Mouse (Mus musculus): ENCODE measurements around the gene Bik. TPM values are rescaled to one million over a fixed set of nuclear protein-coding genes. Genes with fewer than 3 reads are reported as not detected.

Gene Bik
- total and polyA plus RNA-seq, 3 experiments = 0.50 TPM; not detected in 2

DNA sequence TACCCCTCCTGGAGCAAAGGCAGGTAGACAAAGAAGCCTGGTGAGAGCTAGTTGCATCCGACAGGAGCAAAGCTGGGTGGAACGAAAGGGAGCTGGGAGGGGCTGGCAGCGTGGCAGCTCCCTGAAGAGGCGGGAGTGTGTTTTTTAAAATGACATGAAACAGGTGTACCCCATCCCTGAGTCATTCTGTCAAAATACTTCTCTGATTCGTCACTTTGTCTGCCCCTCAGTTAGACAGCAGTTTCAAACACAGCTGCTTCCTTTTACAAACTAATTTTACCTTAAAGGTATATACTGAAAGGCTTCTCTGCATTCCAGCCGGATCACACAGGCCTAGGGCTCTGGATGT lies 32.1 kb upstream of the Bik start:
- no peak overlapping the region for H3K27ac ChIP-seq (ENCODE audit: insufficient read depth, low read depth)
- H3K36me3 ChIP-seq (replicated peaks in 1 of 2; ENCODE audit: control insufficient read depth in 1 of 2, insufficient read depth in 1 of 2, low read length in 1 of 2) = peaks cover 23 to 76% of the 10 kb centered on the region in 2 experiments
- H3K4me3 ChIP-seq (replicated peaks in 1 of 3; ENCODE audit: low read depth in 2 of 3, low read length in 2 of 3, poor library complexity in 1 of 3) = no peak overlapping the region
- H3K79me2 ChIP-seq (replicated peaks; ENCODE audit: control insufficient read depth, extremely low read depth, insufficient read depth, poor library complexity, severe bottlenecking) = no peaks in the 10 kb centered on the region
- in situ Hi-C loops (cut with MboI; ENCODE audit: low pct_ligation_motif_present, low pct_unique_long_range_greater_than_20kb, low sequenced_read_pairs) (no loop called here), dilution Hi-C loops (cut with MboI; ENCODE audit: extremely low pct_ligation_motif_present, extremely low pct_unique_long_range_greater_than_20kb, low sequenced_read_pairs) (no loop called here)
- TF ChIP-seq MAX (IDR thresholded peaks at IDR 0.05; ENCODE audit: low read length) (no peak), RAD21 (IDR thresholded peaks at IDR 0.05; ENCODE audit: low read depth, low read length) (no peak), IRF4 (IDR thresholded peaks at IDR 0.05; ENCODE audit: low read depth, low read length) (no peak), RCOR1 (conservative IDR thresholded peaks at IDR 0.05; ENCODE audit: low read depth, low read length) (no peak), TCF12 (IDR thresholded peaks at IDR 0.05; ENCODE audit: low read depth, low read length) (no peak), MEF2A (IDR thresholded peaks at IDR 0.05; ENCODE audit: borderline replicate concordance, low read depth, low read length) (no peak), ZMIZ1 (IDR thresholded peaks at IDR 0.05; ENCODE audit: low read depth, low read length) (no peak), ELF1 (IDR thresholded peaks at IDR 0.05; ENCODE audit: low read depth, low read length) (no peak), KAT2A (IDR thresholded peaks at IDR 0.05; ENCODE audit: insufficient replicate concordance, low read length) (no peak), MAZ (IDR thresholded peaks at IDR 0.05; ENCODE audit: low read depth, low read length) (no peak), PAX5 (IDR thresholded peaks at IDR 0.05; ENCODE audit: low read length) (no peak)
- H3K4me1 ChIP-seq (ENCODE audit: control insufficient read depth in 1 of 2, insufficient read depth in 2 of 2) = peaks cover 0 to 14% of the 10 kb centered on the region in 2 experiments; a peak in 1 of 4 replicates
- no peaks in the 10 kb centered on the region for H3K27me3 ChIP-seq (replicated peaks)
- H3K4me2 ChIP-seq (ENCODE audit: insufficient read depth, low read depth, poor library complexity, severe bottlenecking) = no peak overlapping the region
- DNase-seq (ENCODE audit: extremely low read depth) = no peak
- H3K9me3 ChIP-seq (replicated peaks; ENCODE audit: low read length) = no peaks in the 10 kb centered on the region
- no peak overlapping the region for H3K9ac ChIP-seq (ENCODE audit: insufficient read depth, low read depth)

- Histone ChIP-seq H3K4me3 (replicated peaks in 1 of 3; ENCODE audit: low read depth in 2 of 3, low read length in 2 of 3, poor library complexity in 1 of 3) (no peak overlapping the region), H3K4me1 (ENCODE audit: control insufficient read depth in 1 of 2, insufficient read depth in 2 of 2) (peaks cover 0 to 17% of the 10 kb centered on the region in 2 experiments; a peak in 1 of 4 replicates), H3K36me3 (replicated peaks in 1 of 2; ENCODE audit: control insufficient read depth in 1 of 2, insufficient read depth in 1 of 2, low read length in 1 of 2) (peaks cover 23 to 79% of the 10 kb centered on the region in 2 experiments), H3K27ac (ENCODE audit: insufficient read depth, low read depth) (no peak overlapping the region), H3K9ac (ENCODE audit: insufficient read depth, low read depth) (no peak overlapping the region), H3K4me2 (ENCODE audit: insufficient read depth, low read depth, poor library complexity, severe bottlenecking) (no peak overlapping the region), H3K27me3 (replicated peaks) (no peaks in the 10 kb centered on the region), H3K79me2 (replicated peaks; ENCODE audit: control insufficient read depth, extremely low read depth, insufficient read depth, poor library complexity, severe bottlenecking) (no peaks in the 10 kb centered on the region), H3K9me3 (replicated peaks; ENCODE audit: low read length) (peaks cover 2% of the 10 kb centered on the region)
- dilution Hi-C loops (cut with MboI; ENCODE audit: extremely low pct_ligation_motif_present, extremely low pct_unique_long_range_greater_than_20kb, low sequenced_read_pairs) = no loop called here
- DNase-seq (ENCODE audit: extremely low read depth) = no peak
- TF ChIP-seq JUND (conservative IDR thresholded peaks at IDR 0.05; ENCODE audit: low read depth, low read length) = no peak
- TF ChIP-seq SIN3A (IDR thresholded peaks at IDR 0.05; ENCODE audit: low read length) = no peak
- TF ChIP-seq MYC (IDR thresholded peaks at IDR 0.05; ENCODE audit: low read depth, low read length) = no peak
- TF ChIP-seq CTCF (conservative IDR thresholded peaks at IDR 0.05 in 1 of 2, IDR thresholded peaks at IDR 0.05 in 1 of 2; ENCODE audit: low read depth in 2 of 2, low read length in 2 of 2) = no peak
- no peak for TF ChIP-seq IRF4 (IDR thresholded peaks at IDR 0.05; ENCODE audit: low read depth, low read length)
- no peak for TF ChIP-seq TCF12 (IDR thresholded peaks at IDR 0.05; ENCODE audit: low read depth, low read length)
- no peak for TF ChIP-seq UBTF (IDR thresholded peaks at IDR 0.05; ENCODE audit: low read depth, low read length)
- TF ChIP-seq RCOR1 (conservative IDR thresholded peaks at IDR 0.05; ENCODE audit: low read depth, low read length) = no peak
- TF ChIP-seq NRF1 (IDR thresholded peaks at IDR 0.05; ENCODE audit: low read depth, low read length) = no peak
- no peak for TF ChIP-seq ZC3H11A (IDR thresholded peaks at IDR 0.05; ENCODE audit: low read depth, low read length)
- TF ChIP-seq JUN (IDR thresholded peaks at IDR 0.05; ENCODE audit: insufficient read depth, low read depth, low read length) = no peak
- no peak for TF ChIP-seq GABPA (IDR thresholded peaks at IDR 0.05; ENCODE audit: insufficient replicate concordance, low read depth, low read length)
- TF ChIP-seq CHD1 (IDR thresholded peaks at IDR 0.05; ENCODE audit: low read depth, low read length) = no peak
- no peak for TF ChIP-seq POLR2AphosphoS2 (IDR thresholded peaks at IDR 0.05; ENCODE audit: low read depth, low read length)
- TF ChIP-seq PAX5 (IDR thresholded peaks at IDR 0.05; ENCODE audit: low read length) = no peak
- no peak for TF ChIP-seq ELF1 (IDR thresholded peaks at IDR 0.05; ENCODE audit: low read depth, low read length)
- no peak for TF ChIP-seq USF1 (IDR thresholded peaks at IDR 0.05; ENCODE audit: low read depth, low read length)
- no peak for TF ChIP-seq MXI1 (IDR thresholded peaks at IDR 0.05; ENCODE audit: low read depth, low read length)
- TF ChIP-seq HCFC1 (IDR thresholded peaks at IDR 0.05; ENCODE audit: low read depth, low read length) = no peak
- TF ChIP-seq POLR2A (IDR thresholded peaks at IDR 0.05; ENCODE audit: low read depth, low read length) = no peak
- in situ Hi-C loops (cut with MboI; ENCODE audit: low pct_ligation_motif_present, low pct_unique_long_range_greater_than_20kb, low sequenced_read_pairs) = no loop called here
These were observed 31.5 kb upstream of the Bik start for GRCm38 (mm10) chr15:83495195-83495594.

All from CH12.LX (cell line).